Mouse (Mus musculus): Measurements from ENCODE around the gene Sympk. TPM values are rescaled to one million over a fixed set of nuclear protein-coding genes. Genes with fewer than 3 reads are reported as not detected.
"Not testable (repeated sequence)": the region's sequence is repeated elsewhere in the genome, so short reads cannot be mapped to it uniquely, and the experiment has no call there.

The Sympk gene
- total and polyA plus RNA-seq, 2 experiments from 2014 or later, result 20.0 to 73.8 TPM

DNA sequence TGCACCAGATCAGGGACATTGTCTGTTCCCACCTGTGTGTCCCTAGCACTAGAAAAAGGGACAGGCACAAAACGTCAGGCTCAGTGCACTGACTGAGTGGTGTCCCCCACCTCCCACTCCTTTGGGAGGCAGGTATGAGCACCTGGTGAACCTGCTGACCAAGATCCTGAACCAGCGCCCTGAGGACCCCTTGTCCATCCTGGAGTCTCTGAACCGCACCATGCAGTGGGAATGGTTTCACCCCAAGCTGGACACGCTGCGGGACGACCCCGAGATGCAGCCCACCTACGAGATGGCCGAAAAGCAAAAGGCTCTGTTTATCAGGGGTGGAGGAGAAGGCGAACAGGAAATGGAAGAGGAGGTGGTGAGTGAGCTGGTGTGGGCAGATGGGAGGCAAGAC lies 33.2 kb downstream of the Sympk start:
- Histone ChIP-seq H3K9me3 (ENCODE audit: low read length) (no peaks in the 10 kb centered on the region), H3K27ac (ENCODE audit: low read depth, low read length) (no peak overlapping the region), H3K36me3 (ENCODE audit: insufficient read depth) (peaks cover 2% of the 10 kb centered on the region; the same call in 1 of the 2 replicates), H3K4me2 (ENCODE audit: low read depth) (no peak overlapping the region), H3K27me3 (ENCODE audit: insufficient read depth, low read length) (no peaks in the 10 kb centered on the region), H3K9ac (no peak overlapping the region), H3K4me3 (ENCODE audit: low read depth, low read length) (no peak overlapping the region), H3K4me1 (ENCODE audit: insufficient read depth) (no peaks in the 10 kb centered on the region)
- WGBS, result 92% methylated on average over 10 of the region's 10 CpGs
- ATAC-seq (no peak), DNase-seq (no peak)
- TF ChIP-seq CTCF (IDR thresholded peaks at IDR 0.05; ENCODE audit: low read depth), result no peak

DNA sequence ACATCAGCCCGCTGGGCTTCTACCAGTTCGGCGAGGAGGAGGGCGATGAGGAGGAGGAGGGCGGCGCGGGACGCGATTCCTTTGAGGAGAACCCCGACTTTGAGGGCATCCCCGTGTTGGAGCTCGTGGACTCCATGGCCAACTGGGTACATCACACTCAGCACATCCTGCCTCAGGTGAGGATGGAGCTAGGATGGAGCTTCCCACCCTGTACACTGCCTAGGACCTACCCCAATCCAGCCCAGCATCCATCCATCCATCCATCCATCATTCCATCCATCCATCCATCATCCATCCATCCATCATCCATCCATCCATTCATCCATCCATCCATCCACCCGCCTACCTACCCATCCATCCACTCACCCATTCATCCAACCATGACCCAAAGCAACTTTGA lies 41.7 kb downstream of the Sympk start:
- Histone ChIP-seq H3K9ac (no peak overlapping the region), H3K36me3 (ENCODE audit: insufficient read depth) (no peaks in the 10 kb centered on the region), H3K4me1 (ENCODE audit: insufficient read depth) (no peaks in the 10 kb centered on the region), H3K27ac (ENCODE audit: low read depth, low read length) (no peak overlapping the region), H3K9me3 (ENCODE audit: low read length) (no peaks in the 10 kb centered on the region), H3K4me2 (ENCODE audit: low read depth) (peak overlapping the region; percentile 19), H3K4me3 (ENCODE audit: low read depth, low read length) (peak overlapping the region; percentile 12; the same call in 1 of the 2 replicates), H3K27me3 (ENCODE audit: insufficient read depth, low read length) (peaks cover 18% of the 10 kb centered on the region)
- TF ChIP-seq CTCF (IDR thresholded peaks at IDR 0.05; ENCODE audit: low read depth), result no peak
- 64% methylated on average over 8 of the region's 13 CpGs for WGBS
- ATAC-seq (no peak), DNase-seq (no peak)

DNA sequence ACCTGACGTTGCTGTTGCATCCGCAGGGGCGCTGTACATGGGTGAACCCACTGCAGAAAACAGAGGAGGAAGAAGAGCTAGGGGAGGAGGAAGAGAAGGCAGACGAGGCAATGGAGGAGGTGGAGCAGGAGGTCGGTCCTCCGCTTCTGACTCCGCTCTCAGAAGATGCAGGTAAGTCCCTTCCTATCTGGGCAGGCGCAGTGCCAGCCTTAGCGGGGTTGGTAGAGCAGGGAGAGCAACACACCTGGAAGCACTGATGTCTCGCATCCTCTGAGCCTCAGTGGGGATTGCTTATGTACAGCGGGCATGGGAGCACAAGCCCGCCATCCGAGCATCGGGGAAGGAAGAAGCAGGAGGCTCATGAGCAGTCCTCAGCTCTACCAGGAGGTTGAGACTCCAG lies 42.9 kb downstream of the Sympk start:
- DNase-seq (no peak), ATAC-seq (no peak)
- no peak overlapping the region for H3K9ac ChIP-seq
- no peak for TF ChIP-seq CTCF (IDR thresholded peaks at IDR 0.05; ENCODE audit: low read depth)
- no peaks in the 10 kb centered on the region for H3K9me3 ChIP-seq (ENCODE audit: low read length)
- 49% methylated on average over 14 of the region's 14 CpGs for WGBS
- no peaks in the 10 kb centered on the region for H3K36me3 ChIP-seq (ENCODE audit: insufficient read depth)
- peaks cover 18% of the 10 kb centered on the region for H3K27me3 ChIP-seq (ENCODE audit: insufficient read depth, low read length)
- no peak overlapping the region for H3K4me2 ChIP-seq (ENCODE audit: low read depth)
- H3K27ac ChIP-seq (ENCODE audit: low read depth, low read length), result no peak overlapping the region
- H3K4me1 ChIP-seq (ENCODE audit: insufficient read depth), result no peaks in the 10 kb centered on the region
- no peak overlapping the region for H3K4me3 ChIP-seq (ENCODE audit: low read depth, low read length)

DNA sequence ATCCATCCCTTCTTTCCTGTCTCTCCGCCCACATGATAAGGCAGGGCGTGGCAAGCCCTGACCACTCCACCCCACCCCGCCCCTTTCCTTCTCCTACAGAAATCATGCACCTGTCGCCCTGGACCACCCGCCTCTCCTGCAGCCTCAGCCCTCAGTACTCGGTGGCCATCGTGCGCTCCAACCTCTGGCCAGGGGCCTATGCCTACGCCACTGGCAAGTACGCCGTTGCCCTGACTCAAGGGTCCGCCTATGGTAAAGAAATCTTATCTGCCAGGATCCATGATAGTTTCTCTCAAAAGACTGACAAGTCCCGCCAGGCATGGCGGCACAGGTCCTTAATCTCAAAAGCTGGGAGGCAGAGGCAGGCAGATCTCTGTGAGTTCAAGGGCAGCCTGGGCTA lies 43.8 kb downstream of the Sympk start:
- H3K9me3 ChIP-seq (ENCODE audit: low read length), result no peaks in the 10 kb centered on the region
- WGBS, result 65% methylated on average over 13 of the region's 14 CpGs
- H3K27me3 ChIP-seq (ENCODE audit: insufficient read depth, low read length), result peaks cover 18% of the 10 kb centered on the region
- no peak overlapping the region for H3K4me3 ChIP-seq (ENCODE audit: low read depth, low read length)
- DNase-seq, result no peak
- H3K4me2 ChIP-seq (ENCODE audit: low read depth), result no peak overlapping the region
- no peak for TF ChIP-seq CTCF (IDR thresholded peaks at IDR 0.05; ENCODE audit: low read depth)
- H3K36me3 ChIP-seq (ENCODE audit: insufficient read depth), result no peaks in the 10 kb centered on the region
- H3K9ac ChIP-seq, result no peak overlapping the region
- no peak overlapping the region for H3K27ac ChIP-seq (ENCODE audit: low read depth, low read length)
- no peaks in the 10 kb centered on the region for H3K4me1 ChIP-seq (ENCODE audit: insufficient read depth)
- no peak for ATAC-seq

DNA sequence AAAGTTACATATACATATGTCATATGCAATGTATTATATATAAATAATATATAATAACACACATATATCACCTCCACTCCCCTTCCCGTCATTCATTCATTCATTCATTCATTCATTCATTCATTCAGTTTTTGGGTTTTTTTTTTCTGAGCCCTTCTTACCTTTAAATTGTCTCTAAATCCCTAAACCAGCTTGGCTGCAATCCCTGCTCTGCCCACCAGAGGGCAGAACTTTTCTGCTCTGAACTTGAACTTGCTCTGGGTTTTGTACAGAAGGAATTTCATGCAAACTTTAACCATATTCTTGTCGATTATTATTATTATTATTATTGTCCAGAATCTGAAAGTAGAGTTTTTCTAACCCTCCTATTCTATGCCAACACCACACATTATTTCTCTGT lies 44.5 kb downstream of the Sympk start:
- DNase-seq (peak; percentile 85), ATAC-seq (no peak)
- 6% methylated on average over 2 of the region's 2 CpGs for WGBS
- H3K4me1 ChIP-seq (ENCODE audit: insufficient read depth), result no peaks in the 10 kb centered on the region
- H3K9me3 ChIP-seq (ENCODE audit: low read length), result no peaks in the 10 kb centered on the region
- no peak overlapping the region for H3K4me3 ChIP-seq (ENCODE audit: low read depth, low read length)
- H3K36me3 ChIP-seq (ENCODE audit: insufficient read depth), result no peaks in the 10 kb centered on the region
- no peak overlapping the region for H3K9ac ChIP-seq
- TF ChIP-seq CTCF (IDR thresholded peaks at IDR 0.05; ENCODE audit: low read depth), result peak; percentile 82
- H3K27me3 ChIP-seq (ENCODE audit: insufficient read depth, low read length), result peaks cover 18% of the 10 kb centered on the region
- no peak overlapping the region for H3K4me2 ChIP-seq (ENCODE audit: low read depth)
- H3K27ac ChIP-seq (ENCODE audit: low read depth, low read length), result no peak overlapping the region

DNA sequence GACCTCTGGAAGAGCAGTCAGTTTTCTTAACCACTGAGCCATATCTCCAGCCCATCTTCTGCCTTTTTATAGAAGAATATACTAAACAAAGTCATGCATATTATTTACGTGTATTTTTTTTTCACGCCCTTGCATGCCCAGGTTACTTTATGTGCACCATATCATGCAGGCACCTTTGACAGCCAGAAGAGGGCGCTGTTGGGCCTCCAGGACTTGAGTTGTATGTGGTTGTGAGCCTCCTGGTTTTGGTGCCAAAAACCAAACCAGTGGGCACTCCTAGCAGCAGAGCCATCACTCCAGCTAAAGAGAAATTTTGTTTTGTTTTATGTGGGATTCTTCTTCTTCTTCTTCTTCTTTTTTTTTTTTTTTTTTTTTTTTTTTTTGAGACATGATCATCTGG lies 45.3 kb downstream of the Sympk start:
- no peaks in the 10 kb centered on the region for H3K4me1 ChIP-seq (ENCODE audit: insufficient read depth)
- H3K27me3 ChIP-seq (ENCODE audit: insufficient read depth, low read length), result peaks cover 18% of the 10 kb centered on the region
- no peaks in the 10 kb centered on the region for H3K9me3 ChIP-seq (ENCODE audit: low read length)
- H3K4me2 ChIP-seq (ENCODE audit: low read depth), result no peak overlapping the region
- no peak for DNase-seq
- H3K4me3 ChIP-seq (ENCODE audit: low read depth, low read length), result no peak overlapping the region
- ATAC-seq, result no peak
- peak; percentile 55 for TF ChIP-seq CTCF (IDR thresholded peaks at IDR 0.05; ENCODE audit: low read depth)
- no peaks in the 10 kb centered on the region for H3K36me3 ChIP-seq (ENCODE audit: insufficient read depth)
- no peak overlapping the region for H3K9ac ChIP-seq
- WGBS, result 52% methylated on average over 3 of the region's 3 CpGs
- no peak overlapping the region for H3K27ac ChIP-seq (ENCODE audit: low read depth, low read length)

DNA sequence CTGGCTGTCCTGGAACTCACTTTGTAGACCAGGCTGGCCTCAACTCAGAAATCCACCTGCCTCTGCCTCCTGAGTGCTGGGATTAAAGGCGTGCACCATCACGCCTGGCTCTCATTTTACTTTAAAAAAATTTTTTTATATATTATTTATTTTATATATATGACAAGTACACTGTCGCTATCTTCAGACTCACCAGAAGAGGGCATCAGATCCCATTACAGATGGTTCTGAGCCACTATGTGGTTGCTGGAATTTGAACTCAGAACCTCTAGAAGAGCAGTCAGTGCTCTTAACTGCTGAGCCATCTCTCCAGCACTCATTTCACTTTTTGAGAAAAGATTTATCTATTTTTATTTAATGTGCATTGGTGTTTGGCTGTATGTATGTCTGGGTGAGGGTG lies 46.8 kb downstream of the Sympk start:
- ATAC-seq; H3K4me3 ChIP-seq (ENCODE audit: low read depth, low read length): not testable (repeated sequence)
- WGBS, result 60% methylated on average over 3 of the region's 3 CpGs

DNA sequence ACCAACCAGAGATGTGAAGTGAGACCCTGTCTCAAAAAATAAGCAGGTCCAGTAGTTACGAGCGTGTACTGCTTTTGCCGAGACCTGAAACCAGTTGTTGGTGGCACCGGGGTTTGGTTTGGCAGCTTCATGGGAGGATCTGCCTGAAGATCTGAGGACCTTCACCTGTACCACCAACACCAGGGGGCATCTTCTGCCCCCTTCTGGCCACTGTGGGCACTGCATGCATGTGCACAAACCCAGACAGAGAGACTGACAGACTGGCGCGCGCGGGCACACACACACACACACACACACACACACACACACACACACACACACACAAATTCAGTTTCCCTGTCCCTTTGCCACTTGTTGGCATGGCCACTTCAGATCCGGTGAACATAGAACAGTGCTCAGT lies 49.3 kb downstream of the Sympk start:
- peak; percentile 62 for TF ChIP-seq CTCF (IDR thresholded peaks at IDR 0.05; ENCODE audit: low read depth)
- ATAC-seq (no peak), DNase-seq (no peak)
- Histone ChIP-seq H3K27ac (ENCODE audit: low read depth, low read length) (no peak overlapping the region), H3K9me3 (ENCODE audit: low read length) (no peaks in the 10 kb centered on the region), H3K4me2 (ENCODE audit: low read depth) (no peak overlapping the region), H3K4me3 (ENCODE audit: low read depth, low read length) (no peak overlapping the region), H3K36me3 (ENCODE audit: insufficient read depth) (peaks cover 4% of the 10 kb centered on the region), H3K27me3 (ENCODE audit: insufficient read depth, low read length) (no peaks in the 10 kb centered on the region), H3K4me1 (ENCODE audit: insufficient read depth) (peaks cover 9% of the 10 kb centered on the region), H3K9ac (no peak overlapping the region)
- 82% methylated on average over 9 of the region's 9 CpGs for WGBS

More for the DNA sequence above, 46.8 kb downstream of the Sympk start:
- H3K9me3 ChIP-seq (ENCODE audit: low read length); H3K4me2 ChIP-seq (ENCODE audit: low read depth); H3K27ac ChIP-seq (ENCODE audit: low read depth, low read length); H3K9ac ChIP-seq; DNase-seq; H3K36me3 ChIP-seq (ENCODE audit: insufficient read depth); H3K4me1 ChIP-seq (ENCODE audit: insufficient read depth); H3K27me3 ChIP-seq (ENCODE audit: insufficient read depth, low read length): not testable (repeated sequence)
